Mouse (Mus musculus): ENCODE results near the gene Stxbp6.

Stxbp6 gene

GRCm38 (mm10) chr12:44996274-44996673, 78.2 kb downstream of the Stxbp6 start:
- no peak for DNase-seq (ENCODE audit: low spot score)

- peak; percentile 29 for DNase-seq (ENCODE audit: low spot score)
Observed at GRCm38 (mm10) chr12:44993391-44993790, 81.1 kb downstream of the Stxbp6 start.

GRCm38 (mm10) chr12:44992847-44993246, 81.7 kb downstream of the Stxbp6 start:
- no peak for DNase-seq (ENCODE audit: low spot score)

- DNase-seq (ENCODE audit: low spot score): no peak
Observed at GRCm38 (mm10) chr12:44990379-44990778, 84.1 kb downstream of the Stxbp6 start.

- DNase-seq (ENCODE audit: low spot score): no peak
Observed at GRCm38 (mm10) chr12:44989011-44989410, 85.5 kb downstream of the Stxbp6 start.

GRCm38 (mm10) chr12:44987762-44988161, 86.7 kb downstream of the Stxbp6 start:
- DNase-seq (ENCODE audit: low spot score): no peak

- DNase-seq (ENCODE audit: low spot score): no peak
Observed at GRCm38 (mm10) chr12:44979316-44979848, 95.1 kb downstream of the Stxbp6 start.

- no peak for DNase-seq (ENCODE audit: low spot score)
Observed at GRCm38 (mm10) chr12:44975266-44975665, 99.2 kb downstream of the Stxbp6 start.

GRCm38 (mm10) chr12:44971477-44971876, 103.0 kb downstream of the Stxbp6 start:
- no peak for DNase-seq (ENCODE audit: low spot score)

GRCm38 (mm10) chr12:44967448-44967847, 107.1 kb downstream of the Stxbp6 start:
- DNase-seq (ENCODE audit: low spot score): no peak

- DNase-seq (ENCODE audit: low spot score): no peak
Observed at GRCm38 (mm10) chr12:44957474-44957873, 117.0 kb downstream of the Stxbp6 start.

- no peak for DNase-seq (ENCODE audit: low spot score)
Observed at GRCm38 (mm10) chr12:44953121-44953520, 121.4 kb downstream of the Stxbp6 start.

GRCm38 (mm10) chr12:44952072-44952471, 122.4 kb downstream of the Stxbp6 start:
- no peak for DNase-seq (ENCODE audit: low spot score)

- DNase-seq (ENCODE audit: low spot score): no peak
Observed at GRCm38 (mm10) chr12:44950559-44950958, 124.0 kb downstream of the Stxbp6 start.

GRCm38 (mm10) chr12:44947823-44948222, 126.7 kb downstream of the Stxbp6 start:
- DNase-seq (ENCODE audit: low spot score): no peak

GRCm38 (mm10) chr12:44940325-44940724, 134.2 kb downstream of the Stxbp6 start:
- DNase-seq (ENCODE audit: low spot score): no peak

- no peak for DNase-seq (ENCODE audit: low spot score)
Observed at GRCm38 (mm10) chr12:44939106-44939505, 135.4 kb downstream of the Stxbp6 start.

GRCm38 (mm10) chr12:44932954-44933353, 141.6 kb downstream of the Stxbp6 start:
- DNase-seq (ENCODE audit: low spot score): no peak

- DNase-seq (ENCODE audit: low spot score): no peak
Observed at GRCm38 (mm10) chr12:44931716-44932115, 142.8 kb downstream of the Stxbp6 start.

- DNase-seq (ENCODE audit: low spot score): peak; percentile 27
Observed at GRCm38 (mm10) chr12:44928456-44928855, 146.1 kb downstream of the Stxbp6 start.

- no peak for DNase-seq (ENCODE audit: low spot score)
Observed at GRCm38 (mm10) chr12:44925901-44926300, 148.6 kb downstream of the Stxbp6 start.

- DNase-seq (ENCODE audit: low spot score): no peak
Observed at GRCm38 (mm10) chr12:44923273-44923672, 151.2 kb downstream of the Stxbp6 start.

GRCm38 (mm10) chr12:44922241-44922640, 152.3 kb downstream of the Stxbp6 start:
- no peak for DNase-seq (ENCODE audit: low spot score)

GRCm38 (mm10) chr12:44919613-44920012, 154.9 kb downstream of the Stxbp6 start:
- no peak for DNase-seq (ENCODE audit: low spot score)

- no peak for DNase-seq (ENCODE audit: low spot score)
Observed at GRCm38 (mm10) chr12:44918929-44919328, 155.6 kb downstream of the Stxbp6 start.
